Mouse (Mus musculus) spleen, adult 2 months (tissue): ENCODE data around the gene Zfp385b.

Source experiments
- CTCF ChIP-seq: fragments of 200-500 bp; IDR thresholded peaks from 2 replicates; pipeline ENCODE4 v1.5.1; 2011; ENCODE audit warnings: mild to moderate bottlenecking, inconsistent platforms; ENCODE audit not compliant: insufficient read depth, insufficient read length, insufficient replicate concordance; ENCODE audit errors: extremely low read depth
- POLR2A ChIP-seq: fragments of 200-500 bp; IDR thresholded peaks from 2 replicates; pipeline ENCODE4 v1.6.1; 2011; ENCODE audit warnings: low read depth, low read length, inconsistent platforms

DNA sequence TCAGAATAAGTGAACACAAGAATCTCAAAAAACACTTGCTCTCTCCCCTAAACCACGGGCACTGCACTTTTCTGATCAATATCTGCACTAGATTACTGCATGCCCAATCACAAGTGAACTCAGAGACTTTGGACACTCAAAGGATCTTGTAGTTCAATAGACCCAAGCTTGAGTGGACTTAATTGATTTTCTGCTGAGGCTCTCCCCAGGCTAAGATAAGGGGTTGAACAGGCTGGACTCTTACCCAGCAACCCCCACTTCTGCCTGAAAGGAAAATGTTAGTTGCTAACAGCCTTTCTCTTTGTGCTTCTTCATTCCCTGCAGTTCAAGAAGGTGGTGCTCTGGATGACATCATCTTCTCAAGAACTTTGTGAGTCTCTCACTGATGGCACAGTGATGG, 255.7 kb downstream of the Zfp385b start:
- no peak for TF ChIP-seq CTCF
- no peak for TF ChIP-seq POLR2A
